Mouse (Mus musculus): ENCODE data around the gene Tprg. TPM values are rescaled to one million over a fixed set of nuclear protein-coding genes. Genes with fewer than 3 reads are reported as not detected.

Gene Tprg
- total RNA-seq, 1 experiment = not detected

GRCm38 (mm10) chr16:25251080-25251479, 35.5 kb upstream of the Tprg start:
- Histone ChIP-seq H3K4me3 (ENCODE audit: insufficient read depth in 1 of 2, low read depth in 1 of 2, low read length in 2 of 2, poor library complexity in 1 of 2, severe bottlenecking in 1 of 2) (no peak overlapping the region), H3K9me3 (ENCODE audit: control insufficient read depth, insufficient read depth, low read depth, low read length) (no peaks in the 10 kb centered on the region), H3K36me3 (ENCODE audit: control insufficient read depth, insufficient read depth, low read length, poor library complexity, severe bottlenecking) (no peaks in the 10 kb centered on the region), H3K4me1 (ENCODE audit: control insufficient read depth in 2 of 2, insufficient read depth in 2 of 2, low read length in 2 of 2, poor library complexity in 1 of 2) (no peaks in the 10 kb centered on the region), H3K9ac (ENCODE audit: insufficient read depth, low read depth, low read length, poor library complexity, severe bottlenecking) (no peak overlapping the region), H3K27ac (ENCODE audit: insufficient read depth, low read depth, low read length, poor library complexity, severe bottlenecking) (no peak overlapping the region)
- no peak for DNase-seq (ENCODE audit: low read depth, low spot score)
- TF ChIP-seq HCFC1 (IDR thresholded peaks at IDR 0.05; ENCODE audit: borderline replicate concordance, insufficient read depth, low read length) = no peak
- TF ChIP-seq CHD2 (IDR thresholded peaks at IDR 0.05; ENCODE audit: low read depth, low read length) = no peak
- no peak for TF ChIP-seq ZC3H11A (IDR thresholded peaks at IDR 0.05; ENCODE audit: borderline replicate concordance, low read depth, low read length)
- TF ChIP-seq ZNF384 (IDR thresholded peaks at IDR 0.05; ENCODE audit: low read depth, low read length) = no peak
- no peak for TF ChIP-seq MAFK (IDR thresholded peaks at IDR 0.05; ENCODE audit: insufficient read depth, low read depth, low read length)
- in situ Hi-C loops (cut with MboI; ENCODE audit: low sequenced_read_pairs in 2 of 2, unreplicated experiment in 2 of 2) = no loop called here

- in situ Hi-C loops (cut with MboI; ENCODE audit: low sequenced_read_pairs in 2 of 2, unreplicated experiment in 2 of 2) = no loop called here
- Histone ChIP-seq H3K36me3 (ENCODE audit: control insufficient read depth, insufficient read depth, low read length, poor library complexity, severe bottlenecking) (no peaks in the 10 kb centered on the region), H3K27ac (ENCODE audit: insufficient read depth, low read depth, low read length, poor library complexity, severe bottlenecking) (no peak overlapping the region), H3K4me3 (ENCODE audit: insufficient read depth in 1 of 2, low read depth in 1 of 2, low read length in 2 of 2, poor library complexity in 1 of 2, severe bottlenecking in 1 of 2) (no peak overlapping the region), H3K9ac (ENCODE audit: insufficient read depth, low read depth, low read length, poor library complexity, severe bottlenecking) (no peak overlapping the region), H3K9me3 (ENCODE audit: control insufficient read depth, insufficient read depth, low read depth, low read length) (no peaks in the 10 kb centered on the region), H3K4me1 (ENCODE audit: control insufficient read depth in 2 of 2, insufficient read depth in 2 of 2, low read length in 2 of 2, poor library complexity in 1 of 2) (no peaks in the 10 kb centered on the region)
- no peak for TF ChIP-seq HCFC1 (IDR thresholded peaks at IDR 0.05; ENCODE audit: borderline replicate concordance, insufficient read depth, low read length)
- TF ChIP-seq ZNF384 (IDR thresholded peaks at IDR 0.05; ENCODE audit: low read depth, low read length) = no peak
- TF ChIP-seq MAFK (IDR thresholded peaks at IDR 0.05; ENCODE audit: insufficient read depth, low read depth, low read length) = no peak
- TF ChIP-seq ZC3H11A (IDR thresholded peaks at IDR 0.05; ENCODE audit: borderline replicate concordance, low read depth, low read length) = no peak
- no peak for TF ChIP-seq CHD2 (IDR thresholded peaks at IDR 0.05; ENCODE audit: low read depth, low read length)
- DNase-seq (ENCODE audit: low read depth, low spot score) = no peak
These were observed 32.0 kb upstream of the Tprg start for GRCm38 (mm10) chr16:25254646-25255045.

GRCm38 (mm10) chr16:25255186-25255585, 31.4 kb upstream of the Tprg start:
- Histone ChIP-seq H3K27ac (ENCODE audit: insufficient read depth, low read depth, low read length, poor library complexity, severe bottlenecking) (no peak overlapping the region), H3K4me1 (ENCODE audit: control insufficient read depth in 2 of 2, insufficient read depth in 2 of 2, low read length in 2 of 2, poor library complexity in 1 of 2) (no peaks in the 10 kb centered on the region), H3K9ac (ENCODE audit: insufficient read depth, low read depth, low read length, poor library complexity, severe bottlenecking) (no peak overlapping the region), H3K4me3 (ENCODE audit: insufficient read depth in 1 of 2, low read depth in 1 of 2, low read length in 2 of 2, poor library complexity in 1 of 2, severe bottlenecking in 1 of 2) (no peak overlapping the region), H3K36me3 (ENCODE audit: control insufficient read depth, insufficient read depth, low read length, poor library complexity, severe bottlenecking) (no peaks in the 10 kb centered on the region), H3K9me3 (ENCODE audit: control insufficient read depth, insufficient read depth, low read depth, low read length) (no peaks in the 10 kb centered on the region)
- no peak for DNase-seq (ENCODE audit: low read depth, low spot score)
- in situ Hi-C loops (cut with MboI; ENCODE audit: low sequenced_read_pairs in 2 of 2, unreplicated experiment in 2 of 2) = no loop called here
- TF ChIP-seq ZC3H11A (IDR thresholded peaks at IDR 0.05; ENCODE audit: borderline replicate concordance, low read depth, low read length) (no peak), HCFC1 (IDR thresholded peaks at IDR 0.05; ENCODE audit: borderline replicate concordance, insufficient read depth, low read length) (no peak), CHD2 (IDR thresholded peaks at IDR 0.05; ENCODE audit: low read depth, low read length) (no peak)

- no peaks in the 10 kb centered on the region for H3K9me3 ChIP-seq (ENCODE audit: control insufficient read depth, insufficient read depth, low read depth, low read length)
- H3K27ac ChIP-seq (ENCODE audit: insufficient read depth, low read depth, low read length, poor library complexity, severe bottlenecking) = no peak overlapping the region
- no peaks in the 10 kb centered on the region for H3K4me1 ChIP-seq (ENCODE audit: control insufficient read depth in 2 of 2, insufficient read depth in 2 of 2, low read length in 2 of 2, poor library complexity in 1 of 2)
- DNase-seq (ENCODE audit: low read depth, low spot score) = no peak
- no peak overlapping the region for H3K4me3 ChIP-seq (ENCODE audit: insufficient read depth in 1 of 2, low read depth in 1 of 2, low read length in 2 of 2, poor library complexity in 1 of 2, severe bottlenecking in 1 of 2)
- TF ChIP-seq HCFC1 (IDR thresholded peaks at IDR 0.05; ENCODE audit: borderline replicate concordance, insufficient read depth, low read length) (no peak), ZC3H11A (IDR thresholded peaks at IDR 0.05; ENCODE audit: borderline replicate concordance, low read depth, low read length) (no peak), ZNF384 (IDR thresholded peaks at IDR 0.05; ENCODE audit: low read depth, low read length) (no peak), MAFK (IDR thresholded peaks at IDR 0.05; ENCODE audit: insufficient read depth, low read depth, low read length) (no peak), CHD2 (IDR thresholded peaks at IDR 0.05; ENCODE audit: low read depth, low read length) (no peak)
- no peak overlapping the region for H3K9ac ChIP-seq (ENCODE audit: insufficient read depth, low read depth, low read length, poor library complexity, severe bottlenecking)
- no peaks in the 10 kb centered on the region for H3K36me3 ChIP-seq (ENCODE audit: control insufficient read depth, insufficient read depth, low read length, poor library complexity, severe bottlenecking)
- in situ Hi-C loops (cut with MboI; ENCODE audit: low sequenced_read_pairs in 2 of 2, unreplicated experiment in 2 of 2) = no loop called here
These were observed 30.9 kb upstream of the Tprg start for GRCm38 (mm10) chr16:25255603-25256260.
